Mouse (Mus musculus): Measurements from ENCODE around the gene Cybrd1. TPM values are rescaled to one million over a fixed set of nuclear protein-coding genes. Genes with fewer than 3 reads are reported as not detected.

The Cybrd1 gene
- 1.7 and 2.6 TPM in 2 replicates for polyA plus RNA-seq (2012; rRNA removed)

DNA sequence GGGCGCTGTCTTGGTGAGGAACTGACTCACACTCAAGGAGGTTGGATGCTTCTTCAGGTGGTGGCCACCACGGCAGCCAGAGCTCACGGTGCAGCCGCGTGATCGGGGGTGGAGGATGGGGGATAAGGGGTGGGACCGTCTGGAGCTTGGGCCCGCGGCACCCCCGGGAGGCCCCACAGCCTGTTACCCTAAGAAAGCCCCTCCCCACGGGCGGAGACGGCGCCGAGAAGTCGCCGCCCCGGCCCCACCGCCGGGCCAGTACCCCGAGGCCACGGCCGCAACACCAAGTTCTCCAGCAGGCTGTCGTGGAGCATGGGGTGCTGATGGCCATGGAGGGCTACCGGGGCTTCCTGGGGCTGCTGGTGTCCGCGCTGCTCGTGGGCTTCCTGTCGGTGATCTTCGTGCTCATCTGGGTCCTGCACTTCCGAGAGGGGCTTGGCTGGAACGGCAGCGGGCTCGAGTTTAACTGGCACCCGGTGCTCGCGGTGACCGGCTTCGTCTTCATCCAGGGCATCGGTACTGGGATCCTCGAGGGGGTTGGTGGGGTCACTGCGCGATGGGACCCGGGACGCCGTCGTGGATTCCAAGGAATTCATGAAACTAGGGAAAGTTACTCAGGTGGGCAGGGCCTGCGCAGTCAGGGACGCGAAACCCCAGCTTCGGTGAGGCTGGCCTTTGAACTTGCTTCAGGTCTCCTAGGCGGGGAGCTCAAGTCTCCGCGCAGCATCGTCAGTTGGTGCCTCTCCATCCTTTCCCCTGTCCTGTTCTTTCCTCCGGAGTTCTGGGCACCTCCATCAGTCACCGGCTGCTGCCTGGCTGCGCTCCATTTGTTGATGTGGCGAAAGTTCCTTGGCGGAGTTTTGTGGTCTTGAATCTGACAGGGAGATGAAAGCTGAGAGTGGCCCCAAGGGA lies at the start of gene Cybrd1:
Gene Cybrd1, plus strand, starts transcription at position 127 of the 912 bp plus-strand sequence.
- no peak for DNase-seq (ENCODE audit: low read depth, low spot score)
- WGBS: 2% methylated on average over 60 of the region's 60 CpGs

DNA sequence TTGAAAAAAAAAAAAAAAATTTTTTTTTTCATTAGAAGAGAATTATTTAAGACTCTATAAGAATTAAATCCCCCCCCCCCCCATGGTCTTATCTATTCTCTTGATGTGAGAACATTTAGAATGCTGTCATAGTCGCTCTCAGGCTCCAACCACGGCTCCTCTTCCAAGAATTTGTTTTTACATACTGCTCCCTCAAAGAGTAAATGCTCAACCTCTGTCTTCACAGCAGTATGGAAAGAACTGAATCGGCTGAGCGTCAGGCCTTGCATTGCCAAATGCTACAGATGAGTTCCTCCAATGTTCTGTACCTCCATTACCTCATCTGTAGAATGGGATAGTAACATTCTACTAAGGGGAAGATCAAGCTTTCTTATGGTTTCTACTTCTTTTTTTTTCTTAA lies 46.1 kb upstream of the Cybrd1 start:
- 96% methylated on average over 4 of the region's 4 CpGs for WGBS
- DNase-seq (ENCODE audit: low read depth, low spot score): no peak

DNA sequence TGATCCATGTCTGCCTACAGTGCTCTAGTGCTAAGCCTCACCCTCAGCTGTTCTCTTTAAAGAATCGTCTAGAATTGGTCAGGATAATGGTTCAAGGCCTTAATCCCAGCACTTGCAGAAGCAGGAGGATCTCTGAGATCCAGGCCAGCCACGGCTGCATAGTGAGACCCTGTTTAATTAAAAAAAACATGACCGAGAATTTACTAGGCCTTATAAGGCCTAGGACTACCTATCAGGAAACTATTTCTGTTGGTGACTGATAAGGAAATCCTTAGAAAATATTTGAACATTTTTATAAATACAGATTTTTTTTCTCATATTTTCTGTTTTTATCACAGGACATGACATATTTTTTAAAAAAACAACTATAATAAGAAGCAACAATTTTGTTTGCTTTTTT lies 44.4 kb upstream of the Cybrd1 start:
- WGBS: 90% methylated on average over 3 of the region's 3 CpGs
- DNase-seq (ENCODE audit: low read depth, low spot score): no peak

DNA sequence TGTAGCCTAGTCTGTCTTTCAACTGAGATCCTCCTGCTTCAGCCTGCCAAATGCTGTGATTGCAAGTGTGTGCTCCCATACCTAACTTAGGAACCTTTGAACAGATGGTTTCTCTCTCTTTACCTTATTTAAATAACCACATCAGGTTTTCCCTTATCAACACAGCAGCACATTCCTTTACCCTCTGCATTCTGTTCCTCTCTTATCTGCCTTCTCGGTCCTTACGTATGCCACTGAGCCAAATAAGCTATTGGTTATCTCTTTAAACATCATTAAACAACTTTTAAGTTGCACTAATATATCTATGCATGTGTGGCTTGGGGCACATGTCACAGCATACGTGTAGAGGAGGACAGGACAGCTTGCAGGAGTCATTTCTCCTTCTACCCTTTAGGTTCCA lies 43.9 kb upstream of the Cybrd1 start:
- no peak for DNase-seq (ENCODE audit: low read depth, low spot score)
- 96% methylated on average over 3 of the region's 3 CpGs for WGBS

DNA sequence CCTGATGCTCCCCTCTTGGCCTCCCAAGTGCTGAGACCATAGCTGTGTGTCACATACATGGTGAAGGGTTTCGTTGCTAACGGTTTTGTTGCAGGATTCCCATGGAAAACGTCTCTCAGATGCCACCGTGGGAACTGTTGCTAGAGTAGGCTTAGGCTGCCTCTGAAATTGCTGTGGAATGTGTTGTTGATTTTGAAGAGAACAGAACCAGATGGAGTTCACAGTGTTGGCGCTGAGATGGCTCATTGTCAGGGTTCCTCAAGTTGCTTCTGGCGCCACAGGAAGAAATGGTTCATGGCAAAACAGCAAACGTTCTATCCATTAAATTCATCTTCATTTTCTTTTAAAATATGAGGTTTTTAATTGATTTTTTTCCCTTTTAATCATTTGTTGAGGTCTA lies 35.3 kb upstream of the Cybrd1 start:
- DNase-seq (ENCODE audit: low read depth, low spot score): no peak
- WGBS: 95% methylated on average over 7 of the region's 7 CpGs

DNA sequence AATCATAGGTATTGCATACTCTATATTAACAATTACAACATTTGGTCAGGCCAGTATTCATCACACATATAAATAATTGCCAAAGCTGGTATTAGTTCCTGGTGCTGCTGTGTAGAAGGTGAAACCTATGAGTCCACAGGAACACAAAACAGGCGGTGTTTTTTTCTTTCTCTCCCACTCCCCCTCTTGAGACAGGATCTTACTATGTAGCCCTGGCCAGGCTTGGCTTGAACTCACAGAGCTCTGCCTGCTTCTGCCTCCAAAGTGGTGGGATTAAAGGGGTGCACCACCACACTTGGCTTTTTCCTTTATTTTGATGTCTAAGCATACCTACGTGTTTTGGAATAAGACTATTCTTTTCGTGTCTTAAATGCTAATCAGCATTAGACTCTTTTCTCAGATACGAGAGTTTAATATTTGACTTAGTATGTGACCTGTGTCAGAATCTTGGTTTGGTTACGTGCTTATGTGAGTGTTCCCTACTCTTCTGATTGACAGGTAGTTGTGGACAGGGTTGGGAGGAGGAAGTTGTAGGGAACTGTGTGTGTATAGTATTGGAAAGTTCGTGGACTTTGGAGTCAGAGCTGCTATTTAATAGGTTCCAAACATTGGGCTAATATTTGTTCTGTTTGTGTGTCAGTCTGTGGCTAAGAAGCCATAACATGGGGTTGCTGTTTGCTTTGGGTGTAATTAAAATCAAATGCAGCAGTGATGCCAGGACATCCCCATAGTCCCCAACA lies 34.1 kb upstream of the Cybrd1 start:
- 56% methylated on average over 6 of the region's 6 CpGs for WGBS
- DNase-seq (ENCODE audit: low read depth, low spot score): peak; percentile 32

DNA sequence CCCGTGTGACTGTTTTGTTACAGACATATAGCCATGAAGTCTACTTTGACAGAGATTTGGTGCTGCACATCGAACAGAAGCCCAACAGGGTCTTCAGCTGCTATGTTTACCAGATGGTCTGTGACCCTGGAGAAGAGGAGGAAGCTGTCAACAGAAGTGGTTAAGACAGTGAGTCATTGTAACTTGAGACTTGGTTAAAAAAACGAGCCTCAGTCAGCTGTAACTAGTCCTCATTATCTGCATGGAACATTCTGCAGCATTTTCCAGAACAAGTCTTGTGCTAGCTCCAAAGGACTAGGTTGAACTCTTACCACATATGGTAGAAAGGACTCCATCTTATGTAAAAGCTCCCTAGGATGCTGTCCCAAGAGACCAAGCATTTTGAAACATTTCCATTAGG lies 28.0 kb upstream of the Cybrd1 start:
- 62% methylated on average over 3 of the region's 3 CpGs for WGBS
- DNase-seq (ENCODE audit: low read depth, low spot score): no peak

DNA sequence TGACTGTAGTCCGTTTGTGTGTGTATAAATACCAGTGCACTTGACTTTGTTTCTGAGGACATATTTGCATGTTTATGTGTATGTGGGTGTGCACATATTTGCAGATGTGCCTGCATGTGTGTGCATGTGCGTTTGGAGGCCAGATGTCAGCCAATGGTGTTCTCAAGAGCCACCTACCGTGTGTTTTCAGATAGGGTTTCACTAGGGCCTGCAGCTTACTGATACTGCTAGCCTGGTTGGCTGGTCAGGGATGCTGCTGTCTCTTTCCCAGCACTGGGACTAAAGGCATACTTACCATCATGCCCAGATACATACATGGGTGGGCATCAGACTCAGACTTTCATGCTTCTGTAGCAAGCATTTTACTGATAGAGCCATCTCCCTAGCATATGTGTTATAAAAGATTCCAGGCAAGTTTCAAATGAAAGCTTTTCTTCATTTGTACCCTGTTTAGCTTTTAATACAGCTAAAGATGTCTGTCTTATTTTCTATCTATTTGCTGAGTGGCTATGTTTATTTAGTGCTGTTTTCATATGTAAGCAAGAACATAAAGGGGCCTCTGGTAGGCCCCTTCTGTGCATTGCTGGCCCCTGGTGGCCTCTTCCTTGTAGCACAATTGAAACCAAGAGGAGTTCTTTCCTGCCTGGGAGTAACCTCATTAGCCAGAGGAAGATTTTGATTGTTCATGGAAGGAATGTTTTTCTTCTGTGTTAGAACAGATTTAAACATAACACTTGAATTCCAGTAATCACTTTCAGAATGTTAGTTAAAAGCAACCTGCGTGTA lies 26.9 kb upstream of the Cybrd1 start:
- WGBS: 84% methylated on average over 4 of the region's 4 CpGs
- no peak for DNase-seq (ENCODE audit: low read depth, low spot score)

DNA sequence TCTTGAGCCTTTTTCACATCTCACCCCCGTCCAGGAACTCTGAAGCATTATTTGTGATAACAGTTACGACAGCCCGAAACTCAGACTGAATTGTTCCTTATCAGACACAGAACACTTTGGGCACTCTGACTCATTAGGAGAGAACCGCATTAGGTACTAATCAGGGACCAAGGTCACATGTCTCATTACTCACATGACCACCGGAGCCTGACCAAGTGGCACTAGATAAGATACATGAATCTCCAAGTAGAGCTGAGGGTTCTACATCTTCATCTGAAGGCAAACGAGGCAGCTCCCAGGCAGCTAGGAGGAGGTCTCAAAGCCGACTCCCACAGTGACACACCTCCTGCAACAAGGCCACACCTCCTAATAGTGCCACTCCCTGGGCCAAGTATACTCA lies 21.6 kb upstream of the Cybrd1 start:
- WGBS: 86% methylated on average over 7 of the region's 7 CpGs
- no peak for DNase-seq (ENCODE audit: low read depth, low spot score)

DNA sequence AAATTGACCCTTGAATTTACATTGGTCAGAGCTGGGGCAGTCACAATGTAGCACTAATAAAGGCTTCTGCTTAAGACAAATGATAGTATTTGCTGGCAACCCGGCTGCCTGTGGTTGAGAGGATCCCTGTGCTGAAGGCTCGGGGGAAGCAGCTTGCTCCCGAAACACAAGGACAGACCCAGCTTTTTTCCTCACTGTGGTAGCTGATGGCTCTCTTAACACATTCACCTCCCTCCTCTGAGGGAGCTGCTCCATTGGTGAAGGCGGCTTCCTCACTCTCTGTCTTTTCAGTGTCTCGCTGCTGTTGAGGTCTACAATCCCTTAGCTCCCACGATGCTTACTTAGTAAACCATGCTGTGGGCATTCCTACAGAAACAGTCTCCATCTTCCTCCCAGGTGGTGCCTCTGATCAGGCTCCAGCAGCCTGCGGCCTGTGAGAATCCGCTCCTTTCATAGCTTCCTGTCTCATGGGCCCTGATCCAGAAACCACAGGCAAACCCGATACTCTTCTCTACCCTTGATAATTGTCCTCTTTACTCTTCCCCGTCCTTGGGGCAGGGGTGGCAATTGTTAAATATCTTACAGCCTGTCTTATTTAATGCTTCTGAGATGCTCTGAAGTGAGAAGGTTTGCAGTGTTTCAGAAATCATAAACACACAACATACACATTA lies 15.0 kb upstream of the Cybrd1 start:
- DNase-seq (ENCODE audit: low read depth, low spot score): no peak
- WGBS: 76% methylated on average over 10 of the region's 10 CpGs

DNA sequence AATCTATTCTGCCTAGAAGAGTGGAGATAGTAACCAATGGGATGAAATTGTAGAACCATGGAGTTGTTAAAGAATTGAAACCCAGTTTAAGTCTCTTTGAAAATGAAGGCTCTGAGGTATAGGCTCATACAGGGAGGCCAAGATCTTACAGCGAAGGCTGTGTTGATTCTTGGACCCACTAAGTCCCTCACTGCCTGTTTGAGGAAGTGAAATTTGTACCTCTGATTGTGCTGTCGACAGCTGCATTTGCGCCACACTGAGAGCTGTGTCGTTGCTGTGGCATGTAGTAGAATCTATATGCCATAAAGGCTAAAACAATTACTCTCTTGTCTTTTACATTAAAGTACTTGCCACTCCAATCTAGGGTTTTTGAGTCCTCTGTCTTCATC lies 14.4 kb upstream of the Cybrd1 start:
- DNase-seq (ENCODE audit: low read depth, low spot score): no peak
- WGBS: 48% methylated on average over 4 of the region's 4 CpGs

DNA sequence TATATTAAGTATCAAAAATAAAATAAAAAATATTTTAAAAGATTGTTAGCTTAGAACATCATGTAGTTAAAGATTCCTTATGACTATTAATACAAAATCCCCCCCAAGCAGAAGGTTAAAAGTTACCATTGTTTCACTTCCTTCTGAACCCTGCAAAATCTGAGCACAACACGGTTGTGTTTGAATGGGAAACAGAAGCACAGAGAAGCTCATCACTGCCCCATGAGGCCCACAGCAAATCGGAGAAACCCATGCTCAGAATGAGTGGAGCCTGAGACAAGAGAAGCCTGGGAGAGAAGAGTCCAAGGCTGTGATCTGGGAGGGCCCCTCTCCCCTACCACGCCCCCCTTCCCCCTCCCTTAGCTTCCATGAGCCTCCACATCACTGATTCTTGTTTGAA lies 13.0 kb upstream of the Cybrd1 start:
- no peak for DNase-seq (ENCODE audit: low read depth, low spot score)
- WGBS: 68% methylated on average over 3 of the region's 3 CpGs

DNA sequence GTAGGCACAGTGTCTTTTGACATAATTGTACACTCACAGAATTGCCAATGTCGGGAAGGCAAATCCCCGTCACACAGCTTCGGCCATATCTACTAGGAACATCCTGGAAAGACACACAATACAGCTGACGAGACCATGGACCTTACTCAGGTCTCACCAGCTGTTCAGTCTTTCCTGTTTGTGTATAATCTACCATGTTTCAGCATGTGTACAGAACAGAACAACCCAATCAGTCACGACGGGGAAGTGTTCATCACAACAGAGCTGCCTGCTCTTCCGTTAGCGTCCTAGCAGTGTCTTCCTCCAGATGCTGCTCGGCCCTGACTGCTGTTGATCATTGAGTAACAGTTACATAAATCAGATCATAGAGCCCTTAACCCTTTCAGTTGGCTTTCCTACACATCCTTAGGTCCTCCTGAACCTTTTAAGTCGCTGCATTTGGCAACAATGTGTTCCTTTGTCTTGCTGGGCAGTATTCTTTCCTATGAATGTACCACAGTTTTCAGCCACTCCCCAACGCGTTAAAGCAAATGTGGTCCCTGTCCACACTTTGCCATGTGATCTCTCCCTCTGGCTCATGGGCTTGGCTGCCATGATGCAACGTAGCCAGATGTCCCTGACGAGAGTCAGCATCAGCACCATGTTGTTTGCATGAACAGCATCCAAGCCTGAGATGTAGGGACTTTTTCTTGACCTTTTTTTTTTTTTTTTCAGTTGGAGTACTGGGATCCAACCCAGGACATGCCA lies 12.1 kb upstream of the Cybrd1 start:
- 71% methylated on average over 14 of the region's 14 CpGs for WGBS
- no peak for DNase-seq (ENCODE audit: low read depth, low spot score)

DNA sequence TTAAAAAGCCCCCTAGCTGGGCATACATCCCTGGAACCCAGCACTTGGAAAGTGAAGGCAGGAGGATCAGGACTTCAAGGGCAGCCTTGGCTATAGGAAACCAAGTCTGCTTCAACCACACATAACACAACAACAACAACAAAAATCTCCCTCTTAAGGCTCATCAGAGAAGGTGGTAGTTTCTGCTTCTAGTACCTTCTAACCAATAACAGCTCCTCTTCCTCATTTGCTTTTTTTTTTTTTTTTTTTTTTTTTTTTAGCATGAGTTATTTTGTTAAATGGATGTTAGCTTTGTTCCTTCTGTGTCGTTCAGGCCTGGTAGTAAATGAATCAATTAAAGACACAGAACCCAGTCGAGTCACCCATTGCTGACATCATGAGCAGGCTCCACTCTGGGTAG lies 10.5 kb upstream of the Cybrd1 start:
- no peak for DNase-seq (ENCODE audit: low read depth, low spot score)

DNA sequence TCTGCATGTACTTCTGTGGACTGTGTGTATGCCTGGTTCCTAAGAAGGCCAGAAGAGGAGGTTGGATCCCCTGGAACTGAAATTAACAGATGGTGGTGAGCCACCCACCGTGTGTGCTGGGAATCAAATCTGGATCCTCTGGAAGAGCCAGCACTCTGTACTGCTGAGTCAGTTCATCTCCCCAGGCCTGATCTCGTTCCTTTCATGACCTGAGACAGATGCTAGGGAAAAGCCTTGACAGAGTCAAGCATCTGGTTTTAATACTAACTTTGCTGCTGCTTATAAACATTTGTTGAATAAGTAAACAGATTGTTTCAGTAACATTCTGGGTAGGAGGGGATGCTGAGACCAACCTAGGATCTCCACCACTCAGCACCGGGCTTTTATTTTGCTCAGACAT lies 9.2 kb upstream of the Cybrd1 start:
- no peak for DNase-seq (ENCODE audit: low read depth, low spot score)
- WGBS: 69% methylated on average over 3 of the region's 3 CpGs

More for the DNA sequence above, 10.5 kb upstream of the Cybrd1 start:
- WGBS: 52% methylated on average over 2 of the region's 2 CpGs

DNA sequence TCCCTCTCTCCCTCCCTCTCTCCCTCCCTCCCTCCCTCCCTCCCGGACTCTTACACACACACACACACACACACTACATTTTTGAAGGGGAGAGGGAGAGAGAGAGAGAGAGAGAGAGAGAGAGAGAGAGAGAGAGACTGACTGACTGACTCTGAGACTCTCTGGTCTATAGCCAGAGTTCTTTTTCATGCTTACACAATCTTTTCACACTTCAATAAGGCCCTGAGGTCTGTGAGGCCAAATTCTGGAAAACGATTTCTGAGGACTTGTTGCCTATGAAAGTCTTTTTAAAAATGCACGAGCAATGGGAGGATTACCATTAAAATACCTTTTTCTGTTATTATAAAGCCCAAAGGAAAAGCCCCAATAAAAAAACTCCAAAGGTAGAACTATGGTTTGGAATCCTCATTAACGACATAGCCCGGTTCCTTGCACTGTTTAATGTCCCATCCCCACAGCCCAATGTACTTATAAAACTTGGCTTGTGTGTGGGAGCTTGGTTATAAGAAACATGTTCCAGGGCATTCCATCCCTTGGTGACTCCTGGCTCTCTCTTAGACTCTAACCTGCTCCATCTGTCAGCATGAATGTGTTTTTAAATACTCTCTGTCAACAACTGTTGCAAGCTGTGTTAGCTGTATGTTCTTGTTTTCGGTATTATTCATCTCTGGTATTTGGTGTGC lies 4.1 kb upstream of the Cybrd1 start:
- DNase-seq (ENCODE audit: low read depth, low spot score): no peak
- 58% methylated on average over 5 of the region's 6 CpGs for WGBS

DNA sequence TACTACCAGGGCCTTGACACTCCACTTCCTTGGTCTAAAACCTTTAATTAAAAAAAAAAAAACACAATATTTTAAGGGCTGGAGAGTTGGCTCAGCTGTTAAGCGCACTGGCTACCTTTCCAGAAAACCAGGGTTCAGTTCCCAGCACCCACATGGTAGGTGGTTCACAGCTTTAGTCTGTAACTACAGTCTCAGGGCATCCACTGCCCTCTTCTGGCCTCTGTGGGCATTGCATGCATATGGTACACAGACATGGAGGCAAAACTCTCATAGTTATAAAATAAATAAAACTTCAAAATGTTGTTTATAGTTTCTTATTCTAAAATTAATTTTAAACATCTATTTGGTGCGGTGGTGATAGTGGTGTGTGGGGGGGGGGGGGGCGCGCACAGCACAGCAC lies 1.6 kb upstream of the Cybrd1 start:
- 92% methylated on average over 4 of the region's 4 CpGs for WGBS
- DNase-seq (ENCODE audit: low read depth, low spot score): no peak

DNA sequence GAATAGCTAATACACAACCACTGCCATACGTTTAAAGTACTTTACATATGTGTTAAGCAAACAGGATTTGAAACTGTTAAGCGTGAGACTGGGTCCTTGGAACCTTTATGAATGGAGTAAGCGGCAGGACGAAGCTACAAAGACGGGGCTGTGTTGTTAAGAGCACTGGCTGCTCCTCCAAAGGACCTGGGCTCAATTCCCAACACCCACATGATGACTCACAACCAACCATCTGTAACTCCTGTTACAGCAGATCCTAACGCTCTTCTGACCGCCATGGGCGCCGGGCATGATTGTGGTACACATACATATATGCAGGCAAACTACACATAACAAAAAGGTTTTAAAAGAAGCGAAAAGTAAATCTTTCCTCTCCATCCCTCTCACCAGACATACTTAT lies 3.1 kb downstream of the Cybrd1 start:
- 85% methylated on average over 10 of the region's 10 CpGs for WGBS
- DNase-seq (ENCODE audit: low read depth, low spot score): no peak
